Mouse (Mus musculus) gastrocnemius, adult 2 months (tissue): ENCODE data around the gene F10. TPM values are rescaled to one million over a fixed set of nuclear protein-coding genes. Genes with fewer than 3 reads are reported as not detected.

Experiments
- DNase-seq: peaks from one replicate; pipeline ENCODE4 v3.0.0; 2022
- H3K27ac ChIP-seq: fragments of 200-600 bp; 2 replicates; pipeline ENCODE4 v1.8.1; 2022; ENCODE audit warnings: mild to moderate bottlenecking
- H3K4me3 ChIP-seq: fragments of 200-600 bp; 2 replicates; pipeline ENCODE4 v1.8.1; 2022; ENCODE audit warnings: mild to moderate bottlenecking, moderate library complexity
- CTCF ChIP-seq: fragments of 200-600 bp; IDR thresholded peaks from 2 replicates; pipeline ENCODE4 v1.8.1; 2022; ENCODE audit warnings: antibody characterized with exemption, mild to moderate bottlenecking, moderate library complexity
- intact Hi-C: fragments of 180-260 bp; cut with DNase I; formaldehyde crosslinking; loops from one replicate; pipeline ENCODE4 v1.15.1; 2025
- total RNA-seq, 2 experiments: library from RNA; stranded (reverse); gene quantifications; 2 replicates each; pipeline ENCODE4 v1.2.3; 2021

Gene F10
- total RNA-seq, 2 experiments from 2014 or later, result not detected

DNA sequence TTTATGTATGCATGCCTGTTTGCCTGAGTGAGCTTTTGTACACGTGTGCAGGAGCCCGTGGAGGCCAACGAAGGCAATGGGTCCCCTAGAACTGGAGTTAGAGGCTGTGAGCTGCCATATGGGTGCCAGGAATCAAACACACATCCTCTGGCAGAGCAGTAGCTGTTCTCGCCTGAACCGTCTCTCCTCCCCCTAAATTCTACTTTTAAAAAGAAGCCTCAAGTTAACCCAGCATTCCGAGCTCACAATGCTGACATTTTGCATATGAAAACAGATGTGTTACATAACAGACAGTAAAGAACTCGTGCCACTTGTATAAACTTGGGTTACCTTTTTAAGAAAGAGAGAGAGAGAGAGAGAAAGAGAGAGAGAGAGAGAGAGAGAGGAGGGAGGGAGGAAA, 40.4 kb downstream of the F10 start:
- TF ChIP-seq CTCF, result no peak
- Histone ChIP-seq H3K4me3 (no peak overlapping the region), H3K27ac (no peak overlapping the region)
- no peak for DNase-seq
- intact Hi-C loops, result no loop called here

DNA sequence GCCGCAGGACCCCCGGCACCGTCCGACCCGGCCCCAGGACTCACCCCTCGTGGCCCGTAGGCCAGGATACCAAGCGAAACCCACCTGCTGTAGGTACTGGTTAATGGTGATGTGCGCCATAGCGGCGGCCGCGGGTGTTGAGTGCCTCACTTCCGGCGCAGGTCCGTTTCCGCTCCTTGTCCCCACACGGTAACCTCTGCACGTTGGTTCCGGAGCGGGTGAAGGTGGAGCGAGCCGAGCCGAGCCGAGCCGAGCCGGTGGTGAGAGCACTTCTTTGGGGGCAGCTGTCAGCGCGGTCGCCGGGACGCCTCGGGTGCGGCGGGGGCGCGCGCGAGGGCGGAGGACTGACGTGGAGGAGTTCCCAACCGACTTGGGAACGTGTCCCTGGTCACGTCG, 67.6 kb downstream of the F10 start:
- Histone ChIP-seq H3K27ac (peak overlapping the region; percentile 98), H3K4me3 (peak overlapping the region; percentile 97)
- intact Hi-C loops, result loop anchor here (2.0 to 10.0 kb wide), 6 partner anchors 43 to 350 kb away; partner anchors contain the start of gene Atp11a
- TF ChIP-seq CTCF, result peak; percentile 11; the same call in 1 of the 2 replicates
- DNase-seq, result peak; percentile 94

GRCm38 (mm10) chr8:13105087-13105881, 68.2 kb downstream of the F10 start, which contains the start of the genes Pcid2 and Cul4a:
TSS of gene Pcid2 (minus strand) at chr8:13105459.
TSS of gene Cul4a (plus strand) at chr8:13105621.
- intact Hi-C loops, result loop anchor here (2.0 to 10.0 kb wide), 4 partner anchors 42 to 350 kb away; partner anchors contain the start of gene Atp11a
- peak; percentile 98 for DNase-seq
- peak; percentile 65 for TF ChIP-seq CTCF
- Histone ChIP-seq H3K4me3 (peak within 1 kb of the TSS; percentile 97), H3K27ac (peak within 1 kb of the TSS; percentile 98)

DNA sequence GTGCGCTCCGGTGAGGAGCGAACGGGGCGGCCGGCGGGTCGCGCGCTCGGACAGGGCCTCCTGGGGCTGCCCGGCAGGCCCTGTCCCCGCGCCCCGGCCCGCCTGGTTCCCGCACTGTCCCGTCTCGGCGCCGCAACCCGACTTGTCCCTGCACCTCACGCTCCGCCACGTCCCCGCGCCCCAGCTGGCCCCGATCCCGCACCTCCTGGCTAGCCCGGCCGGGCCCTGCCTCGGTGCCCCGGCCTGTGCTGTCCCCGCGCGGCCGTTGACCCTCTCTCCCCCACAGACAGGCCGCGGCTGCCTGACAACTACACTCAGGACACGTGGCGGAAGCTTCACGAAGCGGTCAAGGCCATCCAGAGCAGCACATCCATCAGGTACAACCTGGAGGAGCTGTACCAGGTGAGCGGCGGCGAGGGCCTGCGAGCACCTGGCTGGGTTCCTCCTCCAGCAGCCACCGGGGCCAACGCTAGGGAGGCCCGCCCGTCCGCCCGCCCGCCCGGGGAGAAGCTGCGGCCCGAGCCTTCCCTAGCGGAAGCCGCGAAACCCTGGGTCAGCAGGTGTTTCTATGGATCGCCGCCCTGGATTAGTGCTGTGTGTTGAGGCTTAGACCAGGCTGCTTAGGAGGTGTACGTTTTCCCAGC, 68.9 kb downstream of the F10 start:
- intact Hi-C loops, result loop anchor here (2.0 to 10.0 kb wide), 4 partner anchors 41 to 351 kb away; partner anchors contain the start of gene Atp11a

More for the DNA sequence above, 68.9 kb downstream of the F10 start:
- Histone ChIP-seq H3K27ac (peak overlapping the region; percentile 98), H3K4me3 (peak overlapping the region; percentile 97)
- TF ChIP-seq CTCF, result no peak
- DNase-seq, result peak; percentile 81

Other genes starting within 250 kb of the F10 start
- gene Mcf2l, start 163.5 kb upstream of the F10 start, total RNA-seq, result 10 to 100 TPM; 26.0 to 49.7 TPM
- not detected for gene F7, start 11.3 kb upstream of the F10 start, total RNA-seq
- gene Proz, start 23.6 kb downstream of the F10 start, total RNA-seq, result not detected
- 1 to 10 TPM; 7.4 to 7.7 TPM for gene Pcid2, start 68.2 kb downstream of the F10 start, total RNA-seq
- 10 to 100 TPM; 67.6 to 68.5 TPM for gene Cul4a, start 68.3 kb downstream of the F10 start, total RNA-seq
- gene Lamp1, start 121.9 kb downstream of the F10 start, total RNA-seq, result 100 to 1,000 TPM; 378 to 400 TPM
- gene Grtp1, start 163.3 kb downstream of the F10 start, total RNA-seq, result 10 to 100 TPM in 1 of 2 experiments, 1 to 10 TPM in 1; 9.7 to 20.6 TPM
- 100 to 1,000 TPM in 1 of 2 experiments, 10 to 100 TPM in 1; 44.7 to 101 TPM for gene Adprhl1, start 216.9 kb downstream of the F10 start, total RNA-seq